Mouse (Mus musculus) ovary, postnatal 36 days (tissue): ENCODE measurements at regions not wholly inside any gene's neighbourhood (a gene's known extent, or its start where the extent isn't known, plus 50 kb on each side); places are given as distances from the start of the nearest gene placed in this dataset.
A peak's percentile ranks its signal among the peaks of the same experiment; 100 is the strongest.

Source experiments
- DNase-seq: peaks from one replicate; pipeline ENCODE4 v3.0.0; 2022; ENCODE audit warnings: low spot score, mixed read lengths

DNA sequence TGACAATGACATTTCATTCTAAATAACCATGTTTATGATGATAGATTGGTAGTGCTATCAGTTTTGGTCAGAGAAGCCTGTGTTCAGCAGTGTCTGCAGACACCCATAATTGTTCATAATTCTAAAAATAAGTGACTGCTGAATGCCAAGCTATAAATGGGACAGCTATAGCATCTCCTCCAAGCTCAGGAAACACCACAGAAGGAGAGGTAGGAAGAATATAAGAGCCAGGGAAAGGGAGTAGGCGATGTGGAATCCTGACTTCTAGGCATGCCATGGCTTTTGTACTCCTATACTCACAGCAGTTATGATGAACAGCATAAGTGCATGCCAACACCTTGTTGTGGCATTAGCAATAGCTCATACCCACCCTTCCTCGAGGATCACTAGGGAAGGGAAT, 429.4 kb downstream of the Ptprc start:
- DNase-seq, result no peak

- DNase-seq, result no peak
These were observed 437.2 kb downstream of the Ptprc start for GRCm38 (mm10) chr1:137738157-137738851.

DNA sequence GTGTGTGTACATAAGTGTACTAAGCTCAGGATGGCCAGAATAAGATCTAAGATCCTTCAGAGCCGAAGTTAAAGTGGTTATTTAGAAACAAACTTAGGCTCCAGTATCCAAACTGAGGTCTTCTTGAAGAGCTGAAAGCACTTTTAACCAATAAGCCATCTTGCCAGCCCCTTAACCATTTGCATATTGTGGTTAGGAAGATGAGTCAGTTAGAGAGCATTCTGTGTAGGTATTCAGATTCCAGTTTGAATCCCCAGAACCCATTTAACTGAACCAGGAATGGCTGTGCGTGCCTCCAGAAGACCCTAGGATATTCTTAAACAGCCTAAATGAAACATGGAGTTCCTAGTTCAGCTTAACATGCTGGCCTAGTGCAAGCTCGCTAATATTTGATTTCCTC, 471.6 kb downstream of the Ptprc start:
- DNase-seq, result no peak

- no peak for DNase-seq
These were observed 476.6 kb downstream of the Ptprc start for GRCm38 (mm10) chr1:137698876-137699275.

DNA sequence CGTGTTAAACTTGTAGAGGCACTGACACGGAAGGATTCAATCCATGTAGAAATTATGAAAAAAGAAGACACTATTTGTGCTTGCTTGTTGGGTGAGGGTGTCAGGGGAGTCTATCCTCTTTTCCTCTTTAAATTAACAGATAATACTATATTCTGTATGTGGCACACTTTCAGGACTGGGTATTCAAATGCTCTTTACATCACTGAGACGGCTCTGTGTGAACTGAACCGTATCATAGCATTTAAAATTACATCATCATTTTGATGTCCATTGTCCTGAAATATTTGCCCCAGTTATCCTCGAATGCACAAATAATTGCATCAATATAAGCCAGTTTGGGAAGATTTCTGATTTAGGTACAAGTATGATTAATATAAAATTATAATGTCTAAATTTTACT, 478.2 kb downstream of the Ptprc start:
- DNase-seq, result no peak

GRCm38 (mm10) chr1:137696796-137697195, 478.7 kb downstream of the Ptprc start:
- DNase-seq, result no peak

DNA sequence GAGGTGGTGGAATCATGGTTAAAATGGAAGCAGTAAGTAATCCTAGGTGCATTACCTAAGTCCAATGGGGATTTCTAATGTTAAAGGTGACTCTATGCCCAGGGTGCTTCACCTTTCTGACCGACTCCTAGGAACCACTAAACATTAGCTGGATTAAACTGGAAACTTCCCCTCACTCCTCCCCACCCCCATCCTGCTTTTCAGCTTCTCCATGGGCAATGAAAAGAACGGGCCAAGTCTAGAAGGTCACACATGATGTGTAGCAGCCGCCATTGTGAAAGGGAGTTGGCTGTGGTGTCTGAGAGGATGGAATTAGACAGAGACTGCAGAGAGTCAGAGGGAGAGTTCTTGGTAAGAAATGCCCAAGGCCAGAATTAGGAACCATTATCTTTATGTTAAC, 479.8 kb downstream of the Ptprc start:
- DNase-seq, result no peak

DNA sequence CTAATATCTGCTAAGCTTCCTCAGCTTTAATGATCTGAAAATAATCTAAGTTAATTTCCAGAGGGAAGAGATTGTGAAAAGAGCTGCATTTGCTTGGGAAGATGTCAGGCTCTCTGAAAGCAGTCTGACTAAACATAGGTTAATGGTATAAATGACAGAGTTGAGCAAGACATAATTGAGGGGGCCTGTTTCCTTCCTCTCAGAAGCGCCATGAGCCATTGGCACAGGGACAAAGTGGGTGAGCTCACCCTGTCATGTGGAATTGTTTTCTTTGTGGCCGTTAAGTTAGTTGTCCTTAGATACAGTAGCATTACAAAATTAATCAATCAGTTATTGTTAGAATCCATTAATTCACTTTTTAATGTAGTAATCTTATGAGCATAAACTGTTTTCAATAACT, 483.0 kb downstream of the Ptprc start:
- no peak for DNase-seq

- DNase-seq, result no peak
These were observed 484.5 kb downstream of the Ptprc start for GRCm38 (mm10) chr1:137690860-137691595.

GRCm38 (mm10) chr1:137670650-137671049, 504.9 kb downstream of the Ptprc start:
- DNase-seq, result no peak

DNA sequence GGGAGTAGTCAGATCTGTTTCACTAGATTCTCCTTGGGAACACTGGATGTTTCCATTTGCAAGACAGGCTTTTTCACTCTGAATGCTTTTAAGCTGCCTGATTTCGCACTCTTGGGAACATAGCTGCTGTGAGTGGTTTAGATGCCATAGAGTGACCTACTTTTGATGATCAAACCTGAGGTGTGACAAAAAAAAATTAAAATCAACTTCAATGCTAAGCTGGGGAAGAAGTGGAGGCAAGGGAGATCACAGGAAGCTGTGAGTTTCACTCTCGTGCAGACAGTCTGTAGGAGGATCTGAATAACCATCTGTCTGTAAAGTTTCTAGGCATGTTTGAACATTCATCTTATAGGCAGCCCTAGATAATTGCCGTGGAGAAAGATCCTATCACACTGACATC, 505.7 kb downstream of the Ptprc start:
- DNase-seq, result no peak

- DNase-seq, result no peak
These were observed 517.4 kb downstream of the Ptprc start for GRCm38 (mm10) chr1:137658141-137658540.

GRCm38 (mm10) chr1:137656900-137657458, 518.5 kb downstream of the Ptprc start:
- peak; percentile 18 for DNase-seq

GRCm38 (mm10) chr1:137654171-137654570, 521.3 kb downstream of the Ptprc start:
- no peak for DNase-seq

- no peak for DNase-seq
These were observed 522.0 kb downstream of the Ptprc start for GRCm38 (mm10) chr1:137653495-137653894.

DNA sequence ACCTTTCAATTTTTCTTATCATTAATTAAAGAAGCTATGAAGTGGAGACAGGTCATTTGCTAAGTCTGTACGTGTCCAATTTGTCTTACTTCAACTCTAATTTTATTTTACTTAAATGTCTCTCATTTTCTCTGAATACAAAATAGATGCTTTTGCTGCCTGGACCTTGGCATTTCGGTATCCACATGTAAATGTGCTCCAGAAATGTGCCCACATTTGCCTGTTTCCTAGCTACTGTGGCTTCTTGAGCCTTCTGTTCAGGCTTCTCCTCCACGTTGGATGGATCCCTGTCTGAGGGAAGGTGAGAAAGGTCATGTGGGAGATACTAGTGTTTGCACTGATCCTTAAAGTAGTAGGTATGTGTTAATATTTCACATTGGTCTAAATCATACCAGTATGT, 524.9 kb downstream of the Ptprc start:
- DNase-seq, result no peak

DNA sequence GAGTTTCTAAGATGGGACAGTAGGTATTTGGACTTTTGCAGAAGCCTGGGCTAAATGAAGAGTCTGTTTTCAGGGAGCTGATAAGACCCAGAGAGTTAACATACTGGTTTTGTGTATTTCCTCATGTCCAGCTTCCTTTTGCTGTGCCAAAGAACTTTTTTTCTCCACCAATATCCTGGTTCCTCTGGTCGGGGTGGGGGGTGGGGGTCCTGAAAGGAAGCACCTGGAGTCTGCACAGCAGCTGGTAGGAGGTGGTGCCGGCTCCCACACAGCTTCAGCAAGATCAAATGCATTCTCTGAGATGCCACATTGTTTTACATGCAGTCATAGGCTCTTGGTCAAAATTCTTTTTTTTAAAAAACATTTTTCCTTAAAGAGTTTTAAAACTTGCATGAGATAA, 525.4 kb downstream of the Ptprc start:
- no peak for DNase-seq

DNA sequence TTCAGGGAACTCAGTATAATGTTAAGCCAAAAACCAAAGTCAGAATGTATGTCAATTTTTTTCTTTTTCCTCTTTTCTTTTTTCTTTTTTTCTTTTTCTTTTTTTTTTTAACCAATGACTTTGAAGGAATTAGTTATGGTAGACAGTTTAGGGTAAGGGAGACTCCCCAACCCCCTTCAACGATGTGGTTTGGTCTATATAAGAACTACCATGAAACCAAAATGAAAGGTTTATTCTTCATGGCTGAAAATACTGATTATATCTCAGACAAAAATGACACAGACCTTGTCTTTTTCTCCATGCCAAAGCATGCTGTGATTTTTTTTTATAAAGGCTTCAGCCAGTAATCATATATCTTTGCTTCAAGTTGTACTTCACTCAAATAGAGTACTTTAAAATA, 526.7 kb downstream of the Ptprc start:
- no peak for DNase-seq

DNA sequence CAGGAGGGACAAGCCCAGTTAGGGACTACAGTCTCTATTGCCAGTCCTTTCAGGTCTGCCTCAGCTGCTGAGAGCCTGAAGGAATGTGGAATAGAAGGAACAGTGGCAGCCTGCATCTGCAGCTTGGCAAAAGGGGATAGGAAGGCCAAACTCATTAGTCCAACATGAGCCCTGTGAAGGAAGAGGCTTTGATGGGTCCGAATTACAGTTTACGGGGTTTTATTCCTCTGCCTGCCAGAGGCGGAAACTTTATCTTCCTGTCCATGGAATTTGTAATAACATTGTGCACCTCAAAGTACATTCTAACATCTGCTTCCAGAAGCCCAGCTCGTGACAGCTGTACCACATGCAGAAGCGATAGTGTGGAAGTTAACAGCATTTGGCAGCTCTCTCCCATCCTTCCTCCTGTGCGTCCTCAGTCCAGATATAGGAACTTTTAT, 530.9 kb downstream of the Ptprc start:
- no peak for DNase-seq

- DNase-seq, result no peak
These were observed 532.0 kb downstream of the Ptprc start for GRCm38 (mm10) chr1:137643508-137643907.

GRCm38 (mm10) chr1:137640848-137641247, 534.7 kb downstream of the Ptprc start:
- DNase-seq, result no peak

- DNase-seq, result no peak
These were observed 538.6 kb downstream of the Ptprc start for GRCm38 (mm10) chr1:137636947-137637346.

DNA sequence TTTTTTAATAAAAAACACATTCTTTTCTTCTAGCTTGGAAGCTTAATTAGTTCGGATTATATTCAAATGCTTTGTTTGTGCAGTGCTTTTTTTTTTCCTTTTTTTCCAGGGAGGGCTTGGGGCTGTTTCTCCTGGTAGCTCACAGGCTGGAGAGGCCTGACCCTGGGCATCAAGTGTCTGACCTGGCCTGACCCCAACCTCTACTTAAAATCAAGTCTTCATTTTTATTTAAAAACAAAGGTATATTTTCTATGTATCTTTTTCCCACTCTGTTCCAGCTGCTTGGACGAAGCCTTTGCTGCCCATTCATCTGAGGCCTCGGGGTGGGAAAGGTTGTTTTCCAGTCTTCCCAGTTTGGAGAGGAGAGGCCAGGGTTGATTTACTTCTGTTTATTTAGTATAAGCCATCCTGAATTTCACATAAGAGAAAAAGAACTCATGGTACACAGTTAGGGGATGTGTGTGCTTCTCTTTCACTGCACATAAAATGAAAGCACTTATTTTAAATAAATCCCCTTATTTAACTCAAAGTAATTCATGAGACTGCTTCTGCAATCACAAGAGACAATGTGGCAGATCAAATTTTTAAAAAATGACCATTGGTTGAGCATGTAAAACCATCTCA, 539.1 kb downstream of the Ptprc start:
- DNase-seq, result no peak
